Mouse (Mus musculus) lung, postnatal 0 days (tissue): ENCODE results near the gene Krba1. TPM values are rescaled to one million over a fixed set of nuclear protein-coding genes. Genes with fewer than 3 reads are reported as not detected.
A peak's percentile ranks its signal among the peaks of the same experiment; 100 is the strongest.

ENCODE experiments used
- ATAC-seq: fragments of 200-750 bp; cut with Nextera tagmentation; 2 replicates; pipeline ENCODE4 v1.8.0; 2017; ENCODE audit warnings: moderate library complexity
- DNase-seq: peaks from one replicate; pipeline ENCODE4 v3.0.0-alpha.2; 2016; ENCODE audit warnings: low spot score
- H3K27ac ChIP-seq: fragments of 300-500 bp; sonication (generic); 2 replicates; pipeline ENCODE4 v1.5.1; 2014; ENCODE audit warnings: antibody characterized with exemption, mild to moderate bottlenecking, low read length, mixed read lengths
- H3K27me3 ChIP-seq: fragments of 300-500 bp; sonication (generic); replicated peaks from 2 replicates; pipeline ENCODE4 v1.6.1; 2014; ENCODE audit warnings: low read length, mixed read lengths; ENCODE audit not compliant: insufficient read depth
- H3K36me3 ChIP-seq: fragments of 300-500 bp; sonication (generic); 2 replicates; pipeline ENCODE4 v1.6.1; 2014; ENCODE audit warnings: low read length, mixed read lengths; ENCODE audit not compliant: insufficient read depth
- H3K4me1 ChIP-seq: fragments of 300-500 bp; sonication (generic); 2 replicates; pipeline ENCODE4 v1.6.1; 2014; ENCODE audit warnings: antibody characterized with exemption, low read depth, low read length, mixed read lengths; ENCODE audit not compliant: insufficient read depth
- H3K4me2 ChIP-seq: fragments of 300-500 bp; sonication (generic); replicated peaks from 2 replicates; pipeline ENCODE4 v1.6.1; 2014; ENCODE audit warnings: low read depth, mild to moderate bottlenecking, low read length, moderate library complexity, mixed read lengths
- H3K4me3 ChIP-seq: fragments of 300-500 bp; sonication (generic); 2 replicates; pipeline ENCODE4 v1.5.1; 2014; ENCODE audit warnings: low read depth, low read length
- H3K9ac ChIP-seq: fragments of 300-500 bp; sonication (generic); replicated peaks from 2 replicates; pipeline ENCODE4 v1.6.1; 2014; ENCODE audit warnings: low read depth, mild to moderate bottlenecking
- H3K9me3 ChIP-seq: fragments of 300-500 bp; sonication (generic); 2 replicates; pipeline ENCODE4 v1.6.1; 2016; ENCODE audit warnings: low read length, mixed read lengths
- CTCF ChIP-seq: IDR thresholded peaks from 2 replicates; pipeline ENCODE4 v1.5.1; 2016; ENCODE audit warnings: antibody characterized with exemption, mild to moderate bottlenecking
- EP300 ChIP-seq: IDR thresholded peaks from 2 replicates; pipeline ENCODE4 v1.6.1; 2016; ENCODE audit warnings: antibody characterized with exemption, mild to moderate bottlenecking, control low read depth
- WGBS: fragments of 180-500 bp; shearing (Covaris S2); extraction: QIAGEN DNeasy Blood & Tissue Kit; methylation state at CpG from one replicate; pipeline ENCODE4 v1.1.7; 2014; 5-methylcytosine and 5-hydroxymethylcytosine counted together
- polyA plus RNA-seq: library from polyadenylated mRNA; unstranded; fragments of >200 nt; fragmentation: Nextera tagmentation; extraction: Ambion mirVana; gene quantifications from 2 replicates; pipeline ENCODE4 v1.2.1, GENCODE M21; 2015

The Krba1 gene
- polyA plus RNA-seq, 1 experiment from 2014 or later, result 7.6 TPM

- H3K27ac ChIP-seq, result no peak overlapping the region
- WGBS, result 83% methylated on average over 35 of the region's 35 CpGs
- TF ChIP-seq CTCF (no peak), EP300 (no peak)
- H3K9ac ChIP-seq, result no peak overlapping the region
- H3K4me3 ChIP-seq, result no peak overlapping the region
- peaks cover 33% of the 10 kb centered on the region for H3K36me3 ChIP-seq
- no peaks in the 10 kb centered on the region for H3K9me3 ChIP-seq
- no peak overlapping the region for H3K4me2 ChIP-seq
- no peaks in the 10 kb centered on the region for H3K27me3 ChIP-seq
- DNase-seq (no peak), ATAC-seq (no peak)
- peaks cover 6% of the 10 kb centered on the region; the same call in 1 of the 2 replicates for H3K4me1 ChIP-seq
Measured at GRCm38 (mm10) chr6:48437679-48438376, 42.4 kb downstream of the Krba1 start.

GRCm38 (mm10) chr6:48438475-48439125 is 43.2 kb downstream of the Krba1 start:
- Histone ChIP-seq H3K27me3 (no peaks in the 10 kb centered on the region), H3K36me3 (peaks cover 33% of the 10 kb centered on the region), H3K4me3 (no peak overlapping the region), H3K4me1 (peaks cover 6% of the 10 kb centered on the region; the same call in 1 of the 2 replicates), H3K27ac (no peak overlapping the region), H3K4me2 (no peak overlapping the region), H3K9me3 (no peaks in the 10 kb centered on the region), H3K9ac (no peak overlapping the region)
- WGBS, result 67% methylated on average over 55 of the region's 55 CpGs
- ATAC-seq (no peak), DNase-seq (no peak)
- TF ChIP-seq CTCF (no peak), EP300 (no peak)

- H3K9ac ChIP-seq, result no peak overlapping the region
- TF ChIP-seq CTCF (no peak), EP300 (no peak)
- H3K9me3 ChIP-seq, result no peaks in the 10 kb centered on the region
- H3K4me3 ChIP-seq, result no peak overlapping the region
- no peak overlapping the region for H3K4me2 ChIP-seq
- ATAC-seq, result no peak
- H3K4me1 ChIP-seq, result peaks cover 5% of the 10 kb centered on the region; the same call in 1 of the 2 replicates
- no peak for DNase-seq
- no peaks in the 10 kb centered on the region for H3K27me3 ChIP-seq
- peaks cover 33% of the 10 kb centered on the region for H3K36me3 ChIP-seq
- H3K27ac ChIP-seq, result no peak overlapping the region
Measured at GRCm38 (mm10) chr6:48439654-48440053, 44.3 kb downstream of the Krba1 start.

GRCm38 (mm10) chr6:48440306-48441014 is 45.1 kb downstream of the Krba1 start:
- WGBS, result 47% methylated on average over 14 of the region's 14 CpGs
- ATAC-seq, result no peak
- no peak overlapping the region for H3K9ac ChIP-seq
- peak; percentile 44 for DNase-seq
- no peak overlapping the region for H3K27ac ChIP-seq
- H3K4me1 ChIP-seq, result peaks cover 5% of the 10 kb centered on the region; the same call in 1 of the 2 replicates
- H3K27me3 ChIP-seq, result no peaks in the 10 kb centered on the region
- no peak for TF ChIP-seq CTCF
- H3K4me3 ChIP-seq, result no peak overlapping the region
- H3K36me3 ChIP-seq, result peaks cover 33% of the 10 kb centered on the region
- no peaks in the 10 kb centered on the region for H3K9me3 ChIP-seq
- no peak overlapping the region for H3K4me2 ChIP-seq

GRCm38 (mm10) chr6:48443592-48444309 is 48.4 kb downstream of the Krba1 start:
- Histone ChIP-seq H3K27me3 (no peaks in the 10 kb centered on the region), H3K9me3 (no peaks in the 10 kb centered on the region), H3K36me3 (peaks cover 20% of the 10 kb centered on the region), H3K4me1 (peaks cover 5% of the 10 kb centered on the region; the same call in 1 of the 2 replicates), H3K4me2 (peak overlapping the region; percentile 82), H3K27ac (peak overlapping the region; percentile 90), H3K4me3 (peak overlapping the region; percentile 61), H3K9ac (0 out of 2 replicates have a peak overlapping the region, but pooled peaks have one; percentile 19)
- TF ChIP-seq CTCF (peak; percentile 15; the same call in 1 of the 2 replicates), EP300 (peak; percentile 49; the same call in 1 of the 2 replicates)
- 4% methylated on average over 19 of the region's 19 CpGs for WGBS
- DNase-seq, result peak; percentile 97
- ATAC-seq, result peak; percentile 91
